8 mouse cellular contexts compared by ENCODE assay signal in genomic region chr11:100570430-100571201, GRCm38 (mm10). TPM values are rescaled to one million over a fixed set of nuclear protein-coding genes. Genes with fewer than 3 reads are reported as not detected.
A peak's percentile ranks its signal among the peaks of the same experiment; 100 is the strongest.
DNase-seq lines count a peak whose midpoint lies in the region; ATAC-seq and TF ChIP-seq lines count a peak whose summit lies in the region.

No protein-coding gene starts in this region.

- TF ChIP-seq EP300 in heart, adult 2 months (IDR thresholded peaks at IDR 0.05; ENCODE audit: insufficient read depth, low read depth, low read length): peak; percentile 83

- H3K9ac ChIP-seq in heart, adult 2 months (ENCODE audit: low read depth, low read length): peak overlapping the region; percentile 66
- no peak overlapping the region for H3K9ac ChIP-seq in limb, embryonic 14.5 days (ENCODE audit: low read depth, low read length, severe bottlenecking)
- peak overlapping the region; percentile 34 for H3K9ac ChIP-seq in midbrain, embryonic 15.5 days

- H3K27ac ChIP-seq in heart, adult 2 months: no peak overlapping the region
- no peak overlapping the region for H3K27ac ChIP-seq in kidney, adult 2 months (ENCODE audit: insufficient read depth, low read depth, low read length)
- no peak overlapping the region for H3K27ac ChIP-seq in limb, embryonic 14.5 days (replicated peaks; ENCODE audit: low read depth, low read length)
- H3K27ac ChIP-seq in midbrain, embryonic 15.5 days: no peak overlapping the region; the same call in 1 of the 2 replicates
- H3K27ac ChIP-seq in spleen, adult 2 months (ENCODE audit: insufficient read depth, low read length): 0 out of 2 replicates have a peak overlapping the region, but pooled peaks have one; percentile 15

- WGBS in heart, adult 2 months: 5% methylated on average over 8 of the region's 8 CpGs
- WGBS in kidney, adult 2 months: 10% methylated on average over 8 of the region's 8 CpGs
- 8% methylated on average over 8 of the region's 8 CpGs for WGBS in limb, embryonic 14.5 days
- 9% methylated on average over 8 of the region's 8 CpGs for WGBS in midbrain, embryonic 15.5 days
- 7% methylated on average over 8 of the region's 8 CpGs for WGBS in spleen, adult 2 months

- no peaks in the 10 kb centered on the region for H3K79me2 ChIP-seq in heart, adult 2 months (replicated peaks; ENCODE audit: control insufficient read depth, insufficient read depth, low read length)

- ATAC-seq in limb, embryonic 14.5 days (ENCODE audit: low FRiP score, low read depth): no peak
- ATAC-seq in midbrain, embryonic 15.5 days (replicated peaks): peak; percentile 68

- peak overlapping the region; percentile 39 for H3K4me2 ChIP-seq in limb, embryonic 14.5 days (replicated peaks; ENCODE audit: low read depth, low read length, severe bottlenecking)
- peak overlapping the region; percentile 53 for H3K4me2 ChIP-seq in midbrain, embryonic 15.5 days

- H3K27me3 ChIP-seq in heart, adult 2 months (ENCODE audit: control insufficient read depth, insufficient read depth, low read length): no peaks in the 10 kb centered on the region
- no peaks in the 10 kb centered on the region for H3K27me3 ChIP-seq in kidney, adult 2 months (replicated peaks; ENCODE audit: control insufficient read depth, insufficient read depth, low read length)
- peaks cover 6% of the 10 kb centered on the region; the same call in 1 of the 2 replicates for H3K27me3 ChIP-seq in limb, embryonic 14.5 days (ENCODE audit: control insufficient read depth, insufficient read depth, low read length)
- 0 out of 2 replicates have a peak, but pooled peaks cover 7% of the 10 kb centered on the region for H3K27me3 ChIP-seq in midbrain, embryonic 15.5 days (replicated peaks)
- H3K27me3 ChIP-seq in spleen, adult 2 months (ENCODE audit: control insufficient read depth, insufficient read depth, low read length): no peaks in the 10 kb centered on the region

- no peak for TF ChIP-seq POLR2A in heart, adult 2 months (IDR thresholded peaks at IDR 0.05; ENCODE audit: insufficient read depth, low read depth, low read length)
- no peak for TF ChIP-seq POLR2A in kidney, adult 2 months (IDR thresholded peaks at IDR 0.05; ENCODE audit: low read depth, low read length)
- no peak for TF ChIP-seq POLR2A in limb, embryonic 14.5 days (IDR thresholded peaks at IDR 0.05; ENCODE audit: borderline replicate concordance, extremely low read depth, insufficient read depth, insufficient read length)
- TF ChIP-seq POLR2A in spleen, adult 2 months (IDR thresholded peaks at IDR 0.05; ENCODE audit: low read depth, low read length): no peak

- peak; percentile 96 for TF ChIP-seq CTCF in heart, adult 2 months (IDR thresholded peaks at IDR 0.05)
- TF ChIP-seq CTCF in kidney, adult 2 months (conservative IDR thresholded peaks at IDR 0.05; ENCODE audit: insufficient read depth, insufficient read length, low read depth, low read length): peak; percentile 93
- peak; percentile 82; the same call in 1 of the 2 replicates for TF ChIP-seq CTCF in spleen, adult 2 months (IDR thresholded peaks at IDR 0.05; ENCODE audit: extremely low read depth, insufficient read depth, insufficient read length, insufficient replicate concordance)

- intact Hi-C loops in heart, adult 2 months (cut with DNase I): loop anchor here (1.0 to 10.0 kb wide), 5 partner anchors 48 to 494 kb away; partner anchors contain the start of genes Hcrt and Nkiras2

- no peaks in the 10 kb centered on the region for H3K9me3 ChIP-seq in limb, embryonic 14.5 days (ENCODE audit: control insufficient read depth, low read length)
- no peaks in the 10 kb centered on the region for H3K9me3 ChIP-seq in midbrain, embryonic 15.5 days

- no peaks in the 10 kb centered on the region for H3K36me3 ChIP-seq in heart, adult 2 months (ENCODE audit: control insufficient read depth, insufficient read depth, low read length)
- H3K36me3 ChIP-seq in kidney, adult 2 months (ENCODE audit: control insufficient read depth, insufficient read depth, low read length): no peaks in the 10 kb centered on the region
- H3K36me3 ChIP-seq in limb, embryonic 14.5 days (ENCODE audit: control insufficient read depth, insufficient read depth, low read length): no peaks in the 10 kb centered on the region
- H3K36me3 ChIP-seq in midbrain, embryonic 15.5 days (replicated peaks): no peaks in the 10 kb centered on the region
- no peaks in the 10 kb centered on the region for H3K36me3 ChIP-seq in spleen, adult 2 months (ENCODE audit: control insufficient read depth, insufficient read depth, low read length)

- peak overlapping the region; percentile 26; the same call in 1 of the 2 replicates for H3K4me3 ChIP-seq in heart, adult 2 months
- H3K4me3 ChIP-seq in kidney, adult 2 months (ENCODE audit: insufficient read depth, low read depth, low read length): peak overlapping the region; percentile 30
- peak overlapping the region; percentile 13 for H3K4me3 ChIP-seq in limb, embryonic 14.5 days (replicated peaks; ENCODE audit: low read length)
- peak overlapping the region; percentile 27 for H3K4me3 ChIP-seq in midbrain, embryonic 15.5 days
- H3K4me3 ChIP-seq in spleen, adult 2 months (ENCODE audit: extremely low read depth, insufficient read depth, insufficient read length): peak overlapping the region; percentile 14; the same call in 1 of the 2 replicates

- peaks cover 5% of the 10 kb centered on the region for H3K4me1 ChIP-seq in heart, adult 2 months (ENCODE audit: control insufficient read depth, insufficient read depth, low read length)
- peaks cover 10% of the 10 kb centered on the region; the same call in 1 of the 2 replicates for H3K4me1 ChIP-seq in kidney, adult 2 months (ENCODE audit: control insufficient read depth, insufficient read depth, low read length)
- 0 out of 2 replicates have a peak, but pooled peaks cover 4% of the 10 kb centered on the region for H3K4me1 ChIP-seq in limb, embryonic 14.5 days (ENCODE audit: control insufficient read depth, insufficient read depth, low read length)
- peaks cover 26% of the 10 kb centered on the region for H3K4me1 ChIP-seq in midbrain, embryonic 15.5 days
- H3K4me1 ChIP-seq in spleen, adult 2 months (ENCODE audit: control insufficient read depth, insufficient read depth, insufficient read length): peaks cover 11% of the 10 kb centered on the region; the same call in 1 of the 2 replicates

- DNase-seq in 3134 (ENCODE audit: extremely low read depth, insufficient read length, low spot score): peak; percentile 52
- peak; percentile 87 for DNase-seq in adrenal gland, postnatal 14 days
- peak; percentile 86 for DNase-seq in embryo, embryonic 9.5 days (ENCODE audit: extremely low spot score)
- DNase-seq in heart, adult 2 months: peak; percentile 62 to 63
- DNase-seq in kidney, adult 2 months: peak; percentile 82
- DNase-seq in limb, embryonic 14.5 days (ENCODE audit: low spot score): peak; percentile 75
- peak in 1 of 2 experiments; percentile 67 for DNase-seq in spleen, adult 2 months (ENCODE audit: low read depth in 1 of 2, low spot score in 2 of 2)

RNA-seq across cellular contexts. Expression of gene Cnp, which starts 4.1 kb away (rescaled TPM):
- total RNA-seq in adrenal gland, postnatal 14 days (2021): 35.5 and 38.4 TPM in 2 replicates
- 1 to 10 TPM; 5.6 to 7.6 TPM for total RNA-seq in heart, adult 2 months (2021)
- 9.5 and 11.4 TPM in 2 replicates for polyA plus RNA-seq in heart, adult 2 months (2012; rRNA removed)
- polyA plus RNA-seq in kidney, adult 2 months (2012; rRNA removed): 10.5 and 13.5 TPM in 2 replicates
- polyA plus RNA-seq in limb, embryonic 14.5 days (2012; rRNA removed): 15.9 and 17.0 TPM in 2 replicates
- 21.3 and 26.0 TPM in 2 replicates for polyA plus RNA-seq in limb, embryonic 14.5 days (2014; fragmentation: Nextera tagmentation; extraction: Ambion mirVana)
- polyA plus RNA-seq in midbrain, embryonic 15.5 days (2015; fragmentation: Nextera tagmentation; extraction: Ambion mirVana): 38.3 and 40.0 TPM in 2 replicates
- 97.4 and 120 TPM in 2 replicates for polyA plus RNA-seq in spleen, adult 2 months (2012; rRNA removed)

RNA-seq across cellular contexts. Expression of gene Ttc25, which starts 25.2 kb away (rescaled TPM):
- total RNA-seq in adrenal gland, postnatal 14 days (2021): 1.3 TPM in 2 replicates
- total RNA-seq in heart, adult 2 months (2021): under 1 TPM in 1 of 2 experiments, not detected in 1; 0.18 TPM
- 0.18 and 0.37 TPM in 2 replicates for polyA plus RNA-seq in heart, adult 2 months (2012; rRNA removed)
- 0.84 and 1.4 TPM in 2 replicates for polyA plus RNA-seq in kidney, adult 2 months (2012; rRNA removed)
- 0.42 and 0.55 TPM in 2 replicates for polyA plus RNA-seq in limb, embryonic 14.5 days (2012; rRNA removed)
- polyA plus RNA-seq in limb, embryonic 14.5 days (2014; fragmentation: Nextera tagmentation; extraction: Ambion mirVana): 0.14 and 0.40 TPM in 2 replicates
- 1.8 and 2.4 TPM in 2 replicates for polyA plus RNA-seq in midbrain, embryonic 15.5 days (2015; fragmentation: Nextera tagmentation; extraction: Ambion mirVana)
- 0.04 and 0.07 TPM in 2 replicates for polyA plus RNA-seq in spleen, adult 2 months (2012; rRNA removed)

RNA-seq across cellular contexts. Expression of gene Acly, which starts 42.8 kb away (rescaled TPM):
- total RNA-seq in adrenal gland, postnatal 14 days (2021): 805 and 809 TPM in 2 replicates
- total RNA-seq in heart, adult 2 months (2021): 10 to 100 TPM; 25.5 to 34.6 TPM
- 66.5 and 74.7 TPM in 2 replicates for polyA plus RNA-seq in heart, adult 2 months (2012; rRNA removed)
- polyA plus RNA-seq in kidney, adult 2 months (2012; rRNA removed): 181 and 191 TPM in 2 replicates
- polyA plus RNA-seq in limb, embryonic 14.5 days (2012; rRNA removed): 108 and 118 TPM in 2 replicates
- polyA plus RNA-seq in limb, embryonic 14.5 days (2014; fragmentation: Nextera tagmentation; extraction: Ambion mirVana): 156 and 159 TPM in 2 replicates
- polyA plus RNA-seq in midbrain, embryonic 15.5 days (2015; fragmentation: Nextera tagmentation; extraction: Ambion mirVana): 225 and 227 TPM in 2 replicates
- polyA plus RNA-seq in spleen, adult 2 months (2012; rRNA removed): 57.4 and 58.6 TPM in 2 replicates

RNA-seq across cellular contexts. Expression of gene Nkiras2, which starts 48.4 kb away (rescaled TPM):
- 41.1 and 44.4 TPM in 2 replicates for total RNA-seq in adrenal gland, postnatal 14 days (2021)
- total RNA-seq in heart, adult 2 months (2021): 10 to 100 TPM; 49.5 to 50.3 TPM
- 91.2 and 107 TPM in 2 replicates for polyA plus RNA-seq in heart, adult 2 months (2012; rRNA removed)
- 60.5 and 63.1 TPM in 2 replicates for polyA plus RNA-seq in kidney, adult 2 months (2012; rRNA removed)
- polyA plus RNA-seq in limb, embryonic 14.5 days (2012; rRNA removed): 68.7 and 90.5 TPM in 2 replicates
- polyA plus RNA-seq in limb, embryonic 14.5 days (2014; fragmentation: Nextera tagmentation; extraction: Ambion mirVana): 76.4 and 82.9 TPM in 2 replicates
- 111 and 115 TPM in 2 replicates for polyA plus RNA-seq in midbrain, embryonic 15.5 days (2015; fragmentation: Nextera tagmentation; extraction: Ambion mirVana)
- polyA plus RNA-seq in spleen, adult 2 months (2012; rRNA removed): 39.5 and 48.9 TPM in 2 replicates

RNA-seq across cellular contexts. Expression of gene Dnajc7, which starts 49.4 kb away (rescaled TPM):
- 217 and 264 TPM in 2 replicates for total RNA-seq in adrenal gland, postnatal 14 days (2021)
- total RNA-seq in heart, adult 2 months (2021): 100 to 1,000 TPM; 107 to 121 TPM
- polyA plus RNA-seq in heart, adult 2 months (2012; rRNA removed): 46.1 and 77.8 TPM in 2 replicates
- 30.0 and 45.6 TPM in 2 replicates for polyA plus RNA-seq in kidney, adult 2 months (2012; rRNA removed)
- polyA plus RNA-seq in limb, embryonic 14.5 days (2012; rRNA removed): 179 and 225 TPM in 2 replicates
- polyA plus RNA-seq in limb, embryonic 14.5 days (2014; fragmentation: Nextera tagmentation; extraction: Ambion mirVana): 73.3 and 74.1 TPM in 2 replicates
- polyA plus RNA-seq in midbrain, embryonic 15.5 days (2015; fragmentation: Nextera tagmentation; extraction: Ambion mirVana): 298 and 326 TPM in 2 replicates
- polyA plus RNA-seq in spleen, adult 2 months (2012; rRNA removed): 43.9 and 53.7 TPM in 2 replicates
